Mouse (Mus musculus) skeletal muscle tissue, adult 2 months (tissue): ENCODE measurements around the gene Ltv1.

Source experiments
- DNase-seq: peaks from one replicate; pipeline ENCODE4 v3.0.0-alpha.2; 2012; ENCODE audit warnings: low read depth, low spot score

Gene Ltv1

DNA sequence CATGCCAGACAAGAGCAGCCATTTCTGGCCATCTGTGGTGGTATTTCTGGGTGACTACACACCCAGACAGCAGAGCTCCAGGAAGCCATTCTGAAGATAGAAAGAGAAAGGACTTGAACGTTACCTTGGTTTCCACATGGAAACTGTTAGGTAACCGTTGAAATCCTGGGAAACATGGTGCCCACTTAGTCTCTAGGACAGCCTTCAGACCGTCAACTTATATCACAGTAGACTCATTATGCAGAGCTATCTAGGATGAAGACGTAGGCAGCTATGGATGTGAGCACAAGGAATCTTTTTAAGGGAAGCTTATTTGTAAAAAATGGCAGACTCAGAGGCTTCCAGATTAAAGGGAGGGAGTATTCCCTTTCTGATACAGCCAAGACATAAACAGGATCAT, 59.1 kb downstream of the Ltv1 start:
- no peak for DNase-seq
